Mouse (Mus musculus) thymus, adult 2 months (tissue): ENCODE results near the gene Fhdc1.

Experiments
- CTCF ChIP-seq: fragments of 200-500 bp; IDR thresholded peaks from 2 replicates; pipeline ENCODE4 v1.5.1; 2012; ENCODE audit warnings: mild to moderate bottlenecking, control low read depth, low read length, moderate library complexity, borderline replicate concordance; ENCODE audit not compliant: control insufficient read depth, poor library complexity, insufficient read depth; ENCODE audit errors: extremely low read depth
- POLR2A ChIP-seq: fragments of 200-500 bp; IDR thresholded peaks from 2 replicates; pipeline ENCODE4 v1.6.1; 2012; ENCODE audit warnings: mild to moderate bottlenecking, low read length, control low read depth, moderate library complexity; ENCODE audit not compliant: control insufficient read depth, poor library complexity, insufficient read depth; ENCODE audit errors: extremely low read depth

DNA sequence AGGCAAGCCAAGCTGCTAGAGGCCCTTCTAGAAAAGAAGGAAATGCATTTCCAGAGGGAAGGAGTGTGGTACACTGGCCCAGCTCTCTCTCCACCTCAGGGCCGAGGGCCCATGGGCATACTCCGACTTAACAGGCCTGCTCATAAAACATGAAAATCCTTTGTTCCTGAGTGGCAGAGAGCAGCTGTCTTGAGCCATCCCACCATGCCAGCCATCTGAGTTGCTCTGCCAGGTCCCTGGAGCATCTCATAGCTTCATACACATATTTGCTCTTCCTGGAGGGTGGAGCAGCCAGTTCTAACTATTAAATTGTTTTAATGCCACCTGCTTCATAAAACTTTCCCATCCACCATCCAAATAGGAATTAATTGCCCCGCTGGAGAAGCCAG, 70.8 kb downstream of the Fhdc1 start:
- TF ChIP-seq CTCF, result no peak
- TF ChIP-seq POLR2A, result no peak
